Mouse (Mus musculus) megakaryocyte-erythroid progenitor cell, adult 5-6 weeks (primary cell): ENCODE results near the gene Eya2. TPM values are rescaled to one million over a fixed set of nuclear protein-coding genes. Genes with fewer than 3 reads are reported as not detected.
A peak's percentile ranks its signal among the peaks of the same experiment; 100 is the strongest.
"Not testable (repeated sequence)": the region's sequence is repeated elsewhere in the genome, so short reads cannot be mapped to it uniquely, and the experiment has no call there.

Experiments
- ATAC-seq: replicated peaks from 2 replicates; pipeline ENCODE4 v1.8.0; 2016; ENCODE audit warnings: mild to moderate bottlenecking, inconsistent platforms; ENCODE audit not compliant: severe bottlenecking, poor library complexity, low FRiP score, low TSS enrichment
- total RNA-seq, 2 experiments: library from RNA; stranded (forward) in 1 of 2; stranded (reverse) in 1 of 2; fragments of 200-1000, 215-1000 nt in 1 of 2; fragments of >200 nt in 1 of 2; fragmentation: Nextera tagmentation in 1 of 2; gene quantifications; 2 replicates each; pipeline ENCODE4 v1.2.3; 2014 to 2017

Gene Eya2
- total RNA-seq, 2 experiments from 2014 or later: 1.6 to 12.9 TPM

GRCm38 (mm10) chr2:165800174-165800573 is 205.3 kb downstream of the Eya2 start:
- not testable (repeated sequence) for ATAC-seq

GRCm38 (mm10) chr2:165808179-165808975 is 213.5 kb downstream of the Eya2 start:
- ATAC-seq: no peak

DNA sequence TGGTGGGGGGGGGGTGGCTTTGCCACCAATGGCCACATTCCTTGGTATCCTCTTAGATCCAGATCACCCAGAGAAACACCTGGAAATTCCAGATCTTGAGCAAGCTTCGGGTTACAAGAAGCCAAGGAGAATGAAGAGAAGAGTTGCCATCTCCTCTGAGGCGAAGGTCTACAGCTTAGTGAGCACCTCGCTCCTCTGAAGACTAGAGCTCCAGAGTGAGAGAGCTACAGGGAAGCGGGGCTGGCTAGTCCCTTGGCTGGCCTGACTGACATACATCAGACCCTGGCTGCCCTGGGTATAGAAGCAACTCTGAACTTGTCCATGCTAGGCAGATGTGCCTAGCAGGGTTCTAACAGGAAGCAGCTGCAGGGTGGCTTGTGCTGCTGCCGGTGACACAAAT is 214.3 kb downstream of the Eya2 start:
- ATAC-seq: 0 out of 2 replicates have a peak, but pooled peaks have one; percentile 15

DNA sequence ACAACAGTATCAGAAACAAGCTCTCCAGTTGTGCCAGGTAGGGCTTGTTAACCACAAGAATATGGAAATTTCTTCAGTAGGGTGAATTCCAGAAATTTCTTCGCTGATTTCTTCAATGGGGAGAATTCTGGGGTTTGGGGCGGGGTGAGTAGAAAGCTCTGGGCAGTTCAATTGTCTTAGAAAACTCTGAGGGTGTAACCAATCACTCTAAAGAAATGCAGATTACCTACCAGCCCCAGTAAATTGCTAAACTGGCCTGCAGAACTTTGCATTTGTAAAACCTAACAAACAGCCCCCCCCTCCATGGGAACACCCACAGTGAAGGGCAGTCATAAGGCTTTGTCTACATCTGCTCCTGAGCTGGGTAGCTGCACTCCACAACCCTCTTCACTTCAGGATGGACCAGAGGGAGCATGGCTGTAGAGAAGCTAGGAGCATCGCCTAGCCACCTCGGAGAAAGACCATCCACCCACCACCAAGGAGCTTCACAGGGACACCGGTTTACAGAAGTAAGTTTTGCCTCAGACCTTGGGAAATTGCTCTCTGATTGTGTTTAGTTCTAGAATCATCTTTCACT is 215.2 kb downstream of the Eya2 start:
- no peak for ATAC-seq

DNA sequence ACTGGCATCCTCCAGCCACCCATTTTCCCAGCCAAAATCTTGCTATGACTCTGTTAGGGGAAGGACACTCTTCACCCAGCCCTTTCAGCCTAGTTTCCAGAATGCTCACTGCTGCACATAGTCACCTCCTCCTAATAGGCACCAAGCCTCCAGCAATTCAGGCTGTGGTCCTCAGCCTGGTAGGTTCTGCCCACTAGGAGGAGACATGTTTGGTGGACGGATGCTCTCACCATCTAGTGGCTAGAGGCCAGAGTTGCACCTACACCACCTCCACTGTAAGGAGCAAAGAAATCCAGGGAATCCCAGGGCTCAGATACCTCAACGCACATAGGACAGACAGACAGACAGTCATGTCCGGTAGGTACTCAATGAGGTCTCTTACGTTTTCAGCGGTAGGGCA is 216.7 kb downstream of the Eya2 start:
- peak; percentile 79 for ATAC-seq

- ATAC-seq: no peak
Observed at GRCm38 (mm10) chr2:165812889-165813288, 218.1 kb downstream of the Eya2 start.

- no peak for ATAC-seq
Observed at GRCm38 (mm10) chr2:165815103-165815880, 220.5 kb downstream of the Eya2 start.

DNA sequence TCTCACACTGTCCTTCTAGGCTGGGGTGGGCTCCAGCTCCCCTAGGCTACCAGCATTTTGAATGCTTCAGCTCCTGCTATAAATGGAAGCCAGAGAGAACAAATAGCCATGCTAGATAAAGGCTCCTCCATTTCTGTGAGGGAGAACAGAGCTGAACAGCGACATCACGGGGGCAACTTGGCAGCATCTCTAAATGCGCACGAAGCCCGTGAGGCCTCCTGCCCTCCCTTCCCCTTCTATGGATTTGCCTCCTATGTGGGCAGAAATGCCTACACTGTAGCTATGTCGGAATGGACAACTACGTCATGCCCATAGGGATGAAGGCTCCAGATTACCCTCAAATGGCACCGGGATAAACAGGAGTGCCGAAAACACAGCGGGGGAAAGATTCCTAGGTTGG is 222.6 kb downstream of the Eya2 start:
- no peak for ATAC-seq

- no peak for ATAC-seq
Observed at GRCm38 (mm10) chr2:165818570-165818969, 223.7 kb downstream of the Eya2 start.

DNA sequence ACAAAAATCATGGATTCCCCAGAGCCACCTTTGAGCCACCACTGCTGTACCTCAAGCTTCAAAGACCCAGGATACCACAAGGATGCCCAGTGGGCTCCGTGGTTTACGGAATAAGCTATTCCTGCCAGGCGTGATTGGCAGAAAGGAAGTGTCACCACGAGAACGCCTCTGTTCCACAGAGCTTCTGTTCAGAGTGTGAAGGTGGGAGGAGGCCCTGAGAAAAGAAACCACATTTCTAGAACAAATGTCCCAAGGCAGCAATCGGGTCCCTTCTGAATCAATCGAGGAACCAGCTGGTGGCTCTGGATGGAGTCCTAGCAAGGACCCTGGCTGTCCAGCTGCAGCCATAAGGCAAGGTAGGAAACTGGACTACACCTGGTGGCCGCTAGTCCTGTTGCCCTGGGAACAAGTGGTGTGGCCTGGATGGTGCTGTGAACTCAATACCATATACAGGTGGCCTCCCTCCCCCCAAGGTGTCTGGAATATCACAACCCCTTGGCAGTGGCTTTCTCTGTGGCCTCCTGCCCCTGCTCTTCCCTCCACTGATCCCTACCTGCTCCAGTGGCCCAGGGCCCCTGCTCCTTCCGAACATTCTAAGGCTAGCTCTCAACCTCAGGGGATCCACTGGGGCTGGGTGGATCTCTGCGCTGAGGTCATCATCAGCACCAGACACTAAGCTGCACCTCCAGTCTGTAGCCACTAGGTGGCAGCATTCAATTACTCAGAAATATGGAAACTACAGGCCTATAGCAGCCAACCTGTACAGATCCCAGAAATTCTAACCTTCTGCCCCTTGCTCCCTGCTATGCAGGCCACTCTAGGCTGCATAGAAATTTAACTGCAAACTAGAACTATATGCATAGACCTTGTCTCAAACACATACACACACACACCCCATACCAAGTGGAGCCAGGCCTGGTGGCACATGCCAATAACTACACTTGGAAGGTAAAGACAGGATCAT is 224.4 kb downstream of the Eya2 start:
- ATAC-seq: peak; percentile 61

DNA sequence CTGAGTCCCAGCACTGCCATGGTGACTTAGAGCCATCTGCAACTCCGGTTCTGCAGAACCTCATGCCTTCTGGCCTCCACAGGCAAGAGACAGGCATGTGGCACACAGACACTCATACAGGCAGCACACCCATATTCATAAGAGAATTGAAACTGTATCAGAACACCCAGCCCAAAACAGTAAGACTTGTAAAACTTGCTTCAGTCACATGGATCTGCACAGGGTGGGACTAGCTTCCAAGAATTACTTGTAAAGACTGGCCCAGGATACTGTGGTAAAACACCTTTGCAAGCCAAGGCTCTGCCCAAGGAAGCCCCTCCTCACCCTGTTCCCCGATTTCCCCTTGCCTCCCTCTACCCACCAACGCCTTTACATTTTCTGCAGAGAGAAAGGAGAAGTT is 225.2 kb downstream of the Eya2 start:
- ATAC-seq: no peak

DNA sequence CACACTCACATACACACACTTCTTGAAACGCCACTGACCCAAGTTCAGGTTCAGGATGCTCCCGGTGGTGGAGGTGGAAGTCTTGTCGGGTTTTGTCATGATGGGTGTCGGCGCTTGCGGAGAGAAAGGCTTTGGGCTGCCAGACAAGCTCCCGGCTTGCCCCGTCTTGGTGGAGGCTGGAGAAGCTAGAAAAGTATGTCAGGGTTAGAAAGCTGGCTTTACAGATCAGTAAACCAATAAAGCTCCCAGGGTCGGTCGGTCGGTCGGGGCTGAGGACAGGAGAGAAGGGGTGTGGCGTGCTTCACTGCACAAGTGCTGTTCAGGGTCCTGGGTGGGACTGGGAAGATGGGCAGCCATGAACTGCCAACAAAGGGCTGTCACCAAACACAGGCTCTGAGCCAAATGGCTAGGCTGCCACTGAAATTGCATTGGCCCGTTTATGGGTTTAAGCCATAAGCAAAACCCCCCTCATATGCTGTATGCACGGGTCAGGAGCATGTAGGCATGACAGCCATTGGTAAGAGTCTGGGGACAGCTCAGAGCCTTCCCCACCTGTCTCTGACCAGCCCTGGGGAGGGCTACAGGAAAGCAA is 225.8 kb downstream of the Eya2 start:
- ATAC-seq: no peak

Other genes starting within 250 kb of the Eya2 start
- gene Zfp663, start 226.3 kb upstream of the Eya2 start, total RNA-seq (2014; fragmentation: Nextera tagmentation): not detected in 2 replicates
- gene Zfp663, start 226.3 kb upstream of the Eya2 start, total RNA-seq (2017): not detected in 2 replicates
- not detected in 2 replicates for gene Zfp334, start 206.8 kb upstream of the Eya2 start, total RNA-seq (2014; fragmentation: Nextera tagmentation)
- gene Zfp334, start 206.8 kb upstream of the Eya2 start, total RNA-seq (2017): not detected in 2 replicates
- gene Ocstamp, start 194.6 kb upstream of the Eya2 start, total RNA-seq (2014; fragmentation: Nextera tagmentation): not detected in 2 replicates
- gene Ocstamp, start 194.6 kb upstream of the Eya2 start, total RNA-seq (2017): not detected in 2 replicates
- not detected in 2 replicates for gene Slc13a3, start 121.8 kb upstream of the Eya2 start, total RNA-seq (2014; fragmentation: Nextera tagmentation)
- not detected in 2 replicates for gene Slc13a3, start 121.8 kb upstream of the Eya2 start, total RNA-seq (2017)
- gene Trp53rka, start 101.7 kb upstream of the Eya2 start, total RNA-seq (2014; fragmentation: Nextera tagmentation): 11.4 and 18.9 TPM in 2 replicates
- gene Trp53rka, start 101.7 kb upstream of the Eya2 start, total RNA-seq (2017): 6.4 and 11.6 TPM in 2 replicates
- gene Slc2a10, start 91.2 kb upstream of the Eya2 start, total RNA-seq (2014; fragmentation: Nextera tagmentation): not detected in 2 replicates
- not detected in 2 replicates for gene Slc2a10, start 91.2 kb upstream of the Eya2 start, total RNA-seq (2017)